Mouse (Mus musculus): Measurements from ENCODE around the gene Slc16a12. TPM values are rescaled to one million over a fixed set of nuclear protein-coding genes. Genes with fewer than 3 reads are reported as not detected.

Slc16a12 gene
- total RNA-seq, 2 experiments from 2014 or later, result 2.5 to 2.8 TPM

GRCm38 (mm10) chr19:34730584-34730983 is 16.5 kb downstream of the Slc16a12 start:
- no peak for DNase-seq (ENCODE audit: low spot score in 2 of 2)

GRCm38 (mm10) chr19:34729505-34729904 is 17.6 kb downstream of the Slc16a12 start:
- DNase-seq (ENCODE audit: low spot score in 2 of 2), result no peak

GRCm38 (mm10) chr19:34726254-34726962 is 20.7 kb downstream of the Slc16a12 start:
- DNase-seq (ENCODE audit: low spot score in 2 of 2), result no peak

- DNase-seq (ENCODE audit: low spot score in 2 of 2), result no peak
These were observed 21.7 kb downstream of the Slc16a12 start for GRCm38 (mm10) chr19:34725418-34725817.

GRCm38 (mm10) chr19:34724598-34724997 is 22.5 kb downstream of the Slc16a12 start:
- DNase-seq (ENCODE audit: low spot score in 2 of 2), result no peak

GRCm38 (mm10) chr19:34722541-34722940 is 24.5 kb downstream of the Slc16a12 start:
- DNase-seq (ENCODE audit: low spot score in 2 of 2), result no peak

- DNase-seq (ENCODE audit: low spot score in 2 of 2), result no peak
These were observed 27.0 kb downstream of the Slc16a12 start for GRCm38 (mm10) chr19:34720130-34720529.

- DNase-seq (ENCODE audit: low spot score in 2 of 2), result no peak
These were observed 28.1 kb downstream of the Slc16a12 start for GRCm38 (mm10) chr19:34718963-34719362.

- DNase-seq (ENCODE audit: low spot score in 2 of 2), result no peak
These were observed 28.6 kb downstream of the Slc16a12 start for GRCm38 (mm10) chr19:34718478-34718877.

- DNase-seq (ENCODE audit: low spot score in 2 of 2), result no peak
These were observed 31.2 kb downstream of the Slc16a12 start for GRCm38 (mm10) chr19:34715895-34716294.

- no peak for DNase-seq (ENCODE audit: low spot score in 2 of 2)
These were observed 32.8 kb downstream of the Slc16a12 start for GRCm38 (mm10) chr19:34714250-34714666.

GRCm38 (mm10) chr19:34712050-34712449 is 35.0 kb downstream of the Slc16a12 start:
- DNase-seq (ENCODE audit: low spot score in 2 of 2), result no peak

GRCm38 (mm10) chr19:34708221-34708620 is 38.9 kb downstream of the Slc16a12 start:
- DNase-seq (ENCODE audit: low spot score in 2 of 2), result no peak

GRCm38 (mm10) chr19:34707571-34707970 is 39.5 kb downstream of the Slc16a12 start:
- no peak for DNase-seq (ENCODE audit: low spot score in 2 of 2)

- no peak for DNase-seq (ENCODE audit: low spot score in 2 of 2)
These were observed 40.8 kb downstream of the Slc16a12 start for GRCm38 (mm10) chr19:34706261-34706660.

- no peak for DNase-seq (ENCODE audit: low spot score in 2 of 2)
These were observed 41.9 kb downstream of the Slc16a12 start for GRCm38 (mm10) chr19:34705141-34705540.

GRCm38 (mm10) chr19:34699300-34699699 is 47.8 kb downstream of the Slc16a12 start:
- DNase-seq (ENCODE audit: low spot score in 2 of 2), result no peak

- no peak for DNase-seq (ENCODE audit: low spot score in 2 of 2)
These were observed 48.2 kb downstream of the Slc16a12 start for GRCm38 (mm10) chr19:34698852-34699251.

GRCm38 (mm10) chr19:34698432-34698831 is 48.7 kb downstream of the Slc16a12 start:
- no peak for DNase-seq (ENCODE audit: low spot score in 2 of 2)

GRCm38 (mm10) chr19:34697461-34697860 is 49.6 kb downstream of the Slc16a12 start:
- no peak for DNase-seq (ENCODE audit: low spot score in 2 of 2)

GRCm38 (mm10) chr19:34696352-34696986 is 50.6 kb downstream of the Slc16a12 start:
- DNase-seq (ENCODE audit: low spot score in 2 of 2), result no peak

GRCm38 (mm10) chr19:34691402-34691801 is 55.7 kb downstream of the Slc16a12 start:
- DNase-seq (ENCODE audit: low spot score in 2 of 2), result no peak

GRCm38 (mm10) chr19:34685530-34685929 is 61.6 kb downstream of the Slc16a12 start:
- no peak for DNase-seq (ENCODE audit: low spot score in 2 of 2)
